8 mouse cellular contexts compared by ENCODE assay signal in the genomic region with DNA sequence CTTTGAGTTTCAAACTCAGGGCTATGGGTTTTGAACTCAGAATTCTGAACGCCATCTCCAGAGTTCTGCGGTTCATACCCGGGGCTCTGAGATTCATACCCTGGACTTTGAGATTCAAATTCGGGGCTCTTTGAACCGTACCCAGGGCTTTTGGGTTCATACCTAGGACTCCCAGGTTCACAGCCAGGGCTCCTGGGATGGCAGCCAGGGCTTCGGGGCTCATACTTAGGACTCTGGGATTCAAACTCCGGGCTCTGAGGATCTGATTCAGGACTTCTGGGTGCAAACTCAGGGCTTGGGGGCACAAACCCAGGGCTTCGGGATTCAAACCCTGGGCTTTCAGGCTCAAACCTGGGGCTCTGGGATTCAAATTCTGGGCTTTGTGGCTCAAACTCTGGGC. TPM values are rescaled to one million over a fixed set of nuclear protein-coding genes. Genes with fewer than 3 reads are reported as not detected.
DNase-seq lines count a peak whose midpoint lies in the region; ATAC-seq and TF ChIP-seq lines count a peak whose summit lies in the region.

No protein-coding gene starts in this region.

- ATAC-seq in lung, embryonic 14.5 days (ENCODE audit: insufficient read depth): no peak
- no peak for ATAC-seq in forebrain, postnatal 0 days

- whole genome bisulfite sequencing in lung, embryonic 14.5 days: 89% methylated on average over 8 of the region's 8 CpGs
- WGBS in lung, adult 2 months: 82% methylated on average over 8 of the region's 8 CpGs
- WGBS in forebrain, postnatal 0 days: 88% methylated on average over 8 of the region's 8 CpGs
- WGBS in olfactory bulb, adult 2 months: 83% methylated on average over 8 of the region's 8 CpGs

- peak overlapping the region; percentile 66 for H3K4me2 ChIP-seq in lung, embryonic 14.5 days
- H3K4me2 ChIP-seq in forebrain, postnatal 0 days (ENCODE audit: low read depth): peak overlapping the region; percentile 62

- DNase-seq in lung, embryonic 14.5 days: no peak
- no peak for DNase-seq in lung, adult 2 months
- DNase-seq in forebrain, postnatal 0 days: no peak
- DNase-seq in kidney, postnatal 36 days: peak; percentile 26 to 73
- DNase-seq in layer of hippocampus, adult 18-20 months (ENCODE audit: low spot score in 2 of 2): no peak
- no peak for DNase-seq in right cerebral cortex, postnatal 14 days
- no peak for DNase-seq in thymus, postnatal 14 days

- TF ChIP-seq POLR2A in lung, adult 2 months (IDR thresholded peaks at IDR 0.05; ENCODE audit: borderline replicate concordance, extremely low read depth, low read depth, low read length): no peak
- no peak for TF ChIP-seq POLR2A in olfactory bulb, adult 2 months (IDR thresholded peaks at IDR 0.05; ENCODE audit: insufficient read depth, low read depth, low read length)

- H3K36me3 ChIP-seq in lung, embryonic 14.5 days (ENCODE audit: insufficient read depth): peaks cover 28% of the 10 kb centered on the region
- peaks cover 15% of the 10 kb centered on the region for H3K36me3 ChIP-seq in forebrain, postnatal 0 days (ENCODE audit: insufficient read depth)

- H3K9ac ChIP-seq in lung, embryonic 14.5 days: peak overlapping the region; percentile 92
- H3K9ac ChIP-seq in forebrain, postnatal 0 days: peak overlapping the region; percentile 93

- no peaks in the 10 kb centered on the region for H3K9me3 ChIP-seq in lung, embryonic 14.5 days (ENCODE audit: low read depth, low read length)
- H3K9me3 ChIP-seq in forebrain, postnatal 0 days (ENCODE audit: low read length): no peaks in the 10 kb centered on the region

- TF ChIP-seq CTCF in lung, embryonic 14.5 days (IDR thresholded peaks at IDR 0.05; ENCODE audit: low read depth): no peak
- no peak for TF ChIP-seq CTCF in lung, adult 2 months (IDR thresholded peaks at IDR 0.05; ENCODE audit: insufficient read depth, low read length)
- no peak for TF ChIP-seq CTCF in forebrain, postnatal 0 days (IDR thresholded peaks at IDR 0.05; ENCODE audit: low read depth)
- no peak for TF ChIP-seq CTCF in olfactory bulb, adult 2 months (IDR thresholded peaks at IDR 0.05; ENCODE audit: insufficient read depth, low read depth, low read length)

- H3K27me3 ChIP-seq in lung, embryonic 14.5 days (ENCODE audit: insufficient read depth, low read length): no peaks in the 10 kb centered on the region
- no peaks in the 10 kb centered on the region for H3K27me3 ChIP-seq in forebrain, postnatal 0 days (ENCODE audit: insufficient read depth, low read length)

- peak overlapping the region; percentile 85 for H3K4me3 ChIP-seq in lung, embryonic 14.5 days (ENCODE audit: low read depth, low read length)
- H3K4me3 ChIP-seq in lung, adult 2 months (replicated peaks; ENCODE audit: extremely low read depth, low read depth, low read length): no peak overlapping the region
- peak overlapping the region; percentile 91 for H3K4me3 ChIP-seq in forebrain, postnatal 0 days (ENCODE audit: low read depth, low read length)
- H3K4me3 ChIP-seq in olfactory bulb, adult 2 months (ENCODE audit: insufficient read depth, low read depth, low read length): peak overlapping the region; percentile 97; the same call in 1 of the 2 replicates

- H3K4me1 ChIP-seq in lung, embryonic 14.5 days (ENCODE audit: insufficient read depth): 0 out of 2 replicates have a peak, but pooled peaks cover 4% of the 10 kb centered on the region
- H3K4me1 ChIP-seq in lung, adult 2 months (ENCODE audit: control insufficient read depth, insufficient read depth, low read length): no peaks in the 10 kb centered on the region; the same call in 1 of the 2 replicates
- 0 out of 2 replicates have a peak, but pooled peaks cover 5% of the 10 kb centered on the region for H3K4me1 ChIP-seq in forebrain, postnatal 0 days (ENCODE audit: insufficient read depth)
- peaks cover 12% of the 10 kb centered on the region for H3K4me1 ChIP-seq in olfactory bulb, adult 2 months (ENCODE audit: control insufficient read depth, insufficient read depth, low read length)

- no peak overlapping the region for H3K27ac ChIP-seq in lung, embryonic 14.5 days (ENCODE audit: low read depth)
- H3K27ac ChIP-seq in forebrain, postnatal 0 days (ENCODE audit: low read depth, low read length): no peak overlapping the region
- no peak overlapping the region for H3K27ac ChIP-seq in olfactory bulb, adult 2 months (ENCODE audit: insufficient read depth, low read depth, low read length)

RNA-seq across cellular contexts. Expression of a gene that starts 1.0 kb away (rescaled TPM):
- 4.7 and 6.5 TPM in 2 replicates for polyA plus RNA-seq in lung, embryonic 14.5 days (2014; fragmentation: Nextera tagmentation; extraction: Ambion mirVana)
- 31.7 and 35.5 TPM in 2 replicates for polyA plus RNA-seq in lung, adult 2 months (2012; rRNA removed)
- total RNA-seq in forebrain, postnatal 0 days (2014; rRNA removed): 29.5 and 31.7 TPM in 2 replicates
- polyA plus RNA-seq in forebrain, postnatal 0 days (2015; fragmentation: Nextera tagmentation; extraction: Ambion mirVana): 9.8 and 10.0 TPM in 2 replicates
- not detected in 2 replicates for polyA plus RNA-seq in olfactory bulb, adult 2 months (2012; ENCODE audit: insufficient read depth, insufficient read length, low replicate concordance, missing spikeins)
- total RNA-seq in layer of hippocampus, adult 18-20 months (2021): 10 to 100 TPM; 11.3 to 13.6 TPM

RNA-seq across cellular contexts. Expression of a gene that starts 31.5 kb away (rescaled TPM):
- polyA plus RNA-seq in lung, embryonic 14.5 days (2014; fragmentation: Nextera tagmentation; extraction: Ambion mirVana): 6.7 and 8.5 TPM in 2 replicates
- 10.9 TPM in 2 replicates for polyA plus RNA-seq in lung, adult 2 months (2012; rRNA removed)
- total RNA-seq in forebrain, postnatal 0 days (2014; rRNA removed): 8.5 and 9.2 TPM in 2 replicates
- polyA plus RNA-seq in forebrain, postnatal 0 days (2015; fragmentation: Nextera tagmentation; extraction: Ambion mirVana): 2.9 and 4.7 TPM in 2 replicates
- polyA plus RNA-seq in olfactory bulb, adult 2 months (2012; ENCODE audit: insufficient read depth, insufficient read length, low replicate concordance, missing spikeins): not detected in 2 replicates
- 1 to 10 TPM; 6.3 to 7.5 TPM for total RNA-seq in layer of hippocampus, adult 18-20 months (2021)

RNA-seq across cellular contexts. Expression of a gene that starts 42.6 kb away (rescaled TPM):
- polyA plus RNA-seq in lung, embryonic 14.5 days (2014; fragmentation: Nextera tagmentation; extraction: Ambion mirVana): 5.6 and 6.8 TPM in 2 replicates
- polyA plus RNA-seq in lung, adult 2 months (2012; rRNA removed): 4.1 and 5.1 TPM in 2 replicates
- total RNA-seq in forebrain, postnatal 0 days (2014; rRNA removed): 3.2 and 4.6 TPM in 2 replicates
- 0.89 and 1.3 TPM in 2 replicates for polyA plus RNA-seq in forebrain, postnatal 0 days (2015; fragmentation: Nextera tagmentation; extraction: Ambion mirVana)
- polyA plus RNA-seq in olfactory bulb, adult 2 months (2012; ENCODE audit: insufficient read depth, insufficient read length, low replicate concordance, missing spikeins): not detected in 2 replicates
- 1 to 10 TPM; 3.4 to 3.5 TPM for total RNA-seq in layer of hippocampus, adult 18-20 months (2021)

RNA-seq across cellular contexts. Expression of a gene that starts 48.3 kb away (rescaled TPM):
- polyA plus RNA-seq in lung, embryonic 14.5 days (2014; fragmentation: Nextera tagmentation; extraction: Ambion mirVana): 1.0 and 1.6 TPM in 2 replicates
- 28.2 and 36.9 TPM in 2 replicates for polyA plus RNA-seq in lung, adult 2 months (2012; rRNA removed)
- 0.62 and 0.76 TPM in 2 replicates for total RNA-seq in forebrain, postnatal 0 days (2014; rRNA removed)
- polyA plus RNA-seq in forebrain, postnatal 0 days (2015; fragmentation: Nextera tagmentation; extraction: Ambion mirVana): 0.56 and 0.59 TPM in 2 replicates
- 156 TPM in 1 of 2 replicates, not detected in the other for polyA plus RNA-seq in olfactory bulb, adult 2 months (2012; ENCODE audit: insufficient read depth, insufficient read length, low replicate concordance, missing spikeins)
- under 1 TPM; 0.18 to 0.30 TPM for total RNA-seq in layer of hippocampus, adult 18-20 months (2021)

RNA-seq across cellular contexts. Expression of a gene that starts 49.1 kb away (rescaled TPM):
- 4.9 and 7.1 TPM in 2 replicates for polyA plus RNA-seq in lung, embryonic 14.5 days (2014; fragmentation: Nextera tagmentation; extraction: Ambion mirVana)
- 7.6 TPM in 2 replicates for polyA plus RNA-seq in lung, adult 2 months (2012; rRNA removed)
- 10.2 and 13.5 TPM in 2 replicates for total RNA-seq in forebrain, postnatal 0 days (2014; rRNA removed)
- polyA plus RNA-seq in forebrain, postnatal 0 days (2015; fragmentation: Nextera tagmentation; extraction: Ambion mirVana): 1.7 and 2.4 TPM in 2 replicates
- polyA plus RNA-seq in olfactory bulb, adult 2 months (2012; ENCODE audit: insufficient read depth, insufficient read length, low replicate concordance, missing spikeins): not detected in 2 replicates
- 1 to 10 TPM; 6.0 to 7.9 TPM for total RNA-seq in layer of hippocampus, adult 18-20 months (2021)

Comparison
In these comparisons a context has a peak if more than half of its experiments do, and no peak if none do; other contexts are left out.
1. DNase-seq: peak in kidney, postnatal 36 days (2 of 2); none in lung, embryonic 14.5 days (single experiment), lung, adult 2 months (single experiment), forebrain, postnatal 0 days (single experiment), layer of hippocampus, adult 18-20 months (0 of 2), right cerebral cortex, postnatal 14 days (single experiment) and thymus, postnatal 14 days (single experiment).